Comparison of ENCODE assay signal across 21 mouse cellular contexts in the genomic region with DNA sequence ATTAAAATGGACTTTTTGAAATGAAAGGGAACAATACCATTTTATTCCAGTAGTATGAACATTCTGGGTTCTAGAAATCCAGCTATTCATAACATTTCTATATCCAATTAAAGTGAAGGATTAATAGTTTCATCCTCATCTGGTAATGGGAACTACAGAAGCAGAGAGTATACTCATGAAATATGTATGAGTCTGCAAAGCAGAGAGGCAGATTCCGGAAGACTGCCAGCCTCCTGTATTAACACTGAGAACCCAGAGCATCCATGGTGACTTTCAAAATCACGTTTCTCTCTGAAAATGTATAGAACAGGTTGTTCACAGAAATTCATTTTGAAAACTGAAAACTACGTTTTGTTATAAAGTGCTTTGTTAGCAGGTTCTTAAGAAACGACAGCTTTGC.
DNase-seq lines count a peak whose midpoint lies in the region; ATAC-seq and TF ChIP-seq lines count a peak whose summit lies in the region.
"Had no signal": no experiment of that assay in that cellular context is flagged by ENCODE, and none has a peak within 500 bp of the region (broad histone marks: within the 10 kb centered on the region; RNA-seq: fewer than 3 reads in every experiment).

No protein-coding gene starts in this region.

- 70% methylated on average over 4 of the region's 4 CpGs for WGBS in forebrain, embryonic 12.5 days
- WGBS in forebrain, embryonic 10.5 days = 85% methylated on average over 4 of the region's 4 CpGs
- 41% methylated on average over 4 of the region's 4 CpGs for WGBS in midbrain, embryonic 14.5 days

- H3K4me1 ChIP-seq in forebrain, embryonic 12.5 days = peaks cover 19% of the 10 kb centered on the region
- H3K4me1 ChIP-seq in forebrain, embryonic 10.5 days = peaks cover 11% of the 10 kb centered on the region; the same call in 1 of the 2 replicates
- H3K4me1 ChIP-seq in midbrain, embryonic 14.5 days (ENCODE audit: control insufficient read depth, insufficient read depth, low read length) = 0 out of 2 replicates have a peak, but pooled peaks cover 5% of the 10 kb centered on the region
- H3K4me1 ChIP-seq: liver, embryonic 15.5 days; stomach, embryonic 15.5 days had no signal

- no peak overlapping the region for H3K4me2 ChIP-seq in forebrain, embryonic 12.5 days
- H3K4me2 ChIP-seq in midbrain, embryonic 14.5 days (ENCODE audit: low read length) = no peak overlapping the region
- H3K4me2 ChIP-seq: heart, embryonic 11.5 days; limb, embryonic 12.5 days; liver, embryonic 15.5 days; stomach, embryonic 15.5 days had no signal

- peaks cover 6% of the 10 kb centered on the region; the same call in 1 of the 2 replicates for H3K36me3 ChIP-seq in forebrain, embryonic 12.5 days (replicated peaks)
- H3K36me3 ChIP-seq in forebrain, embryonic 10.5 days (replicated peaks) = peaks cover 29% of the 10 kb centered on the region
- no peaks in the 10 kb centered on the region for H3K36me3 ChIP-seq in midbrain, embryonic 14.5 days (ENCODE audit: control insufficient read depth, insufficient read depth, low read length)

- no peak for TF ChIP-seq POLR2A in brain, embryonic 14.5 days (IDR thresholded peaks at IDR 0.05; ENCODE audit: borderline replicate concordance, extremely low read depth, insufficient read depth, insufficient read length, poor library complexity, severe bottlenecking)

- ATAC-seq in forebrain, embryonic 12.5 days (ENCODE audit: low FRiP score) = 0 out of 2 replicates have a peak, but pooled peaks have one; percentile 68
- peak; percentile 70; the same call in 1 of the 2 replicates for ATAC-seq in midbrain, embryonic 14.5 days (ENCODE audit: low FRiP score, low TSS enrichment)
- ATAC-seq: inflammation-experienced regulatory T-cells, adult 6 months had no signal

- intact Hi-C loops in left cerebral cortex, adult 2 months (cut with DNase I) = no loop called here
- intact Hi-C loops in left cerebral cortex, postnatal 36 days (cut with DNase I) = no loop called here

- no peak overlapping the region for H3K27ac ChIP-seq in forebrain, embryonic 12.5 days
- H3K27ac ChIP-seq in forebrain, embryonic 10.5 days = no peak overlapping the region
- H3K27ac ChIP-seq in left cerebral cortex, adult 2 months = 0 out of 2 replicates have a peak overlapping the region, but pooled peaks have one; percentile 19
- no peak overlapping the region for H3K27ac ChIP-seq in midbrain, embryonic 14.5 days (replicated peaks; ENCODE audit: low read depth, low read length)
- H3K27ac ChIP-seq: limb, embryonic 12.5 days; liver, embryonic 15.5 days; stomach, embryonic 15.5 days had no signal

- no peaks in the 10 kb centered on the region for H3K9me3 ChIP-seq in forebrain, embryonic 12.5 days
- no peaks in the 10 kb centered on the region for H3K9me3 ChIP-seq in forebrain, embryonic 10.5 days
- no peaks in the 10 kb centered on the region for H3K9me3 ChIP-seq in midbrain, embryonic 14.5 days (ENCODE audit: control insufficient read depth, low read length)
- H3K9me3 ChIP-seq: limb, embryonic 12.5 days; liver, embryonic 15.5 days; stomach, embryonic 15.5 days had no signal

- no peak for TF ChIP-seq CTCF in left cerebral cortex, adult 2 months (IDR thresholded peaks at IDR 0.05)
- TF ChIP-seq CTCF in brain, embryonic 14.5 days (IDR thresholded peaks at IDR 0.05; ENCODE audit: borderline replicate concordance, extremely low read depth, insufficient read depth, insufficient read length) = no peak

- H3K4me3 ChIP-seq in forebrain, embryonic 12.5 days (replicated peaks) = no peak overlapping the region
- no peak overlapping the region for H3K4me3 ChIP-seq in forebrain, embryonic 10.5 days
- H3K4me3 ChIP-seq in left cerebral cortex, adult 2 months = no peak overlapping the region
- no peak overlapping the region for H3K4me3 ChIP-seq in midbrain, embryonic 14.5 days (replicated peaks; ENCODE audit: low read depth, low read length)
- H3K4me3 ChIP-seq: erythroblast, embryonic 14.5 days; limb, embryonic 12.5 days; liver, embryonic 15.5 days; stomach, embryonic 15.5 days had no signal

- H3K9ac ChIP-seq in forebrain, embryonic 12.5 days = no peak overlapping the region
- H3K9ac ChIP-seq in midbrain, embryonic 14.5 days (replicated peaks; ENCODE audit: low read length) = no peak overlapping the region
- H3K9ac ChIP-seq: limb, embryonic 12.5 days; liver, embryonic 15.5 days; stomach, embryonic 15.5 days had no signal

- no peaks in the 10 kb centered on the region for H3K27me3 ChIP-seq in forebrain, embryonic 12.5 days
- no peaks in the 10 kb centered on the region for H3K27me3 ChIP-seq in forebrain, embryonic 10.5 days (ENCODE audit: poor library complexity, severe bottlenecking)
- H3K27me3 ChIP-seq in midbrain, embryonic 14.5 days (ENCODE audit: control insufficient read depth, insufficient read depth, low read length) = no peaks in the 10 kb centered on the region
- H3K27me3 ChIP-seq: CH12.LX; limb, embryonic 12.5 days; liver, embryonic 15.5 days; stomach, embryonic 15.5 days had no signal

- no peak for DNase-seq in forebrain, embryonic 10.5 days (ENCODE audit: extremely low spot score, low spot score)
- no peak for DNase-seq in left cerebral cortex, adult 2 months (ENCODE audit: extremely low spot score in 1 of 2, low spot score in 2 of 2)
- no peak for DNase-seq in left cerebral cortex, postnatal 36 days (ENCODE audit: low spot score in 2 of 2)
- DNase-seq in brain, embryonic 14.5 days (ENCODE audit: low read depth) = peak; percentile 74
- peak; percentile 66 for DNase-seq in midbrain, embryonic 14.5 days
- DNase-seq in lung, postnatal 10 days = no peak
- no peak for DNase-seq in liver
- DNase-seq: cerebellum, postnatal 36 days; heart, postnatal 14 days; kidney, adult 9 months; kidney, postnatal 4 days; lung, postnatal 14 days; thymus, adult 2 months had no signal

Comparison
In these comparisons a context has a peak if more than half of its experiments do, and no peak if none do; other contexts are left out.
1. DNase-seq: peak in brain, embryonic 14.5 days (single experiment) and midbrain, embryonic 14.5 days (single experiment); none in forebrain, embryonic 10.5 days (single experiment), left cerebral cortex, adult 2 months (0 of 2), left cerebral cortex, postnatal 36 days (0 of 2), lung, postnatal 10 days (single experiment) and liver (single experiment).